Mouse (Mus musculus): ENCODE measurements around the gene A2ml1. TPM values are rescaled to one million over a fixed set of nuclear protein-coding genes. Genes with fewer than 3 reads are reported as not detected.
"Not testable (repeated sequence)": the region's sequence is repeated elsewhere in the genome, so short reads cannot be mapped to it uniquely, and the experiment has no call there.

A2ml1 gene
- total RNA-seq (2018; cell fraction: chromatin; rRNA removed), result not detected
- not detected for total RNA-seq (2018; cell fraction: cytosol; rRNA removed)
- total RNA-seq (2018; cell fraction: nucleus; rRNA removed), result not detected
- not detected in 3 replicates for polyA plus RNA-seq (2018)

DNA sequence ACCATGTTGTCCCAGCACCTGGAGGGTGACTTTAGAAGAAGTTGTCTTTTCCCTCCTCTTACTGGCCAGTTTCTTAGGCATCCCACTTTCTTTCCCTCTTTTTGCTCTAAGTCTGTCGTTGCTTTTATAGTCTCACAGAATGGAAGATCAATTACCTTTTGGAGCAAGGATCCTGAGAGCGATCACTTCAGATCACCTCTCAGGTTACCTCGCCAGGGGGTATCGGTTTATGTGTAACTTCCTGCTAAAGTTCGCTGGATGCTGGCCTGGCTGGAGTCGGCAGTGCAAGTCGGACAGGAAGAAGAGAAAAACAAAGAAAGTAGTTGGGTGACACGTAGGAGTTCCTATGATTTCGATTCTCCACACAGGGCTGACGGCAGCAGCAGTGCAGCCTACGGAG, at the start of gene A2ml1:
Gene A2ml1, minus strand, starts transcription at position 101 of the 400 bp plus-strand sequence.
- Histone ChIP-seq H3K27ac (no peak within 1 kb of the TSS), H3K4me3 (ENCODE audit: inconsistent target) (no peak within 1 kb of the TSS), H3K79me2 (ENCODE audit: inconsistent target) (no peaks in the 10 kb centered on the region), H3K36me3 (ENCODE audit: inconsistent target) (no peaks in the 10 kb centered on the region)
- WGBS (ENCODE audit: missing documents), result 70% methylated on average over 11 of the region's 11 CpGs

DNA sequence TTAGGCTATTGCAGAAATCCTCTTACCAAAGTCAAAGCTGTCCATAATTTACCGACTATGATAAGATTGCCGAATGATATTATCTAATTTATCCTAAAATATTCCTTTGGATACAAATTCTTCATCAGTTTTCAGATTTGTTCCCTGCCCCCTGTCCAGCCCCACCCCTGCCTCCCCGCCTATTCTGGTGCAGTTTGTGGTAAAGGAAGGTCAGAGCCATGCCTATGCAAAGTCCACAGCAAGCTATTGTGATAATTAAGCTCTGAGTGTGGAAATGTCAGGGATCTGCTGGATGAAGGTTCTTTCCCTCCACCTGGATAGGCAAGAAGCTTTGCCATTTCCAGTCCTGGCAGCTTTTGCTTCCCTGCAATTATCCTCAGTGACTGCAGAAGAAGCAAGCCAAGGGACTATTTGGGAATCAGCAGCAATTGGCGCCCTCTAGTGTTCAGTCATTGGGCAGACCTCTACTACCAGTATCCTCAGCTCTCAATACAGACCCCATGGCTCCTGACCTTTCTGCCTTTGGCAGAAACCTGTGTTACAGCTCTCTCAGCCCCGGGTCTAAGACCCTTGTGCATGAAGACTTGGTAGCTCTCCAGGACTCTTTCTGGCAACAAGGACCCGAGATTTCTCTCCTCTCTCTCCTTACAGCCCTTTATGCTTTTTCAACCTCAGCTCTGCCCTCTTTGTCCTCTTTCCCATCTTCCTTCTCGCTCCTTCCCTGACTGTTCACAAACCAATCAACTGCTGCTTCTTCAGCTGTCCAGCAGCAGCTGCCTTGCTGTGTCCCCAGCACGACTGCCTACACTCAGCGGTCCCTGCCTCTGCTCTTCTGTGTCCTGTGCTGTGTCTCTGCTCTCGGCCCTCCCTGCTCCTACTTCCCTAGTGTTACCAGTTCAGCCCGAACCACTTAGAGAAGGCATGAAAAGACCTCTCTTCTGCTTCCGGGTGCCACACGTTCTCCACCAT, 48.6 kb upstream of the A2ml1 start:
- not testable (repeated sequence) for H3K36me3 ChIP-seq (ENCODE audit: inconsistent target); H3K79me2 ChIP-seq (ENCODE audit: inconsistent target); H3K4me3 ChIP-seq (ENCODE audit: inconsistent target); H3K27ac ChIP-seq
- 50% methylated on average over 9 of the region's 13 CpGs for WGBS (ENCODE audit: missing documents)

DNA sequence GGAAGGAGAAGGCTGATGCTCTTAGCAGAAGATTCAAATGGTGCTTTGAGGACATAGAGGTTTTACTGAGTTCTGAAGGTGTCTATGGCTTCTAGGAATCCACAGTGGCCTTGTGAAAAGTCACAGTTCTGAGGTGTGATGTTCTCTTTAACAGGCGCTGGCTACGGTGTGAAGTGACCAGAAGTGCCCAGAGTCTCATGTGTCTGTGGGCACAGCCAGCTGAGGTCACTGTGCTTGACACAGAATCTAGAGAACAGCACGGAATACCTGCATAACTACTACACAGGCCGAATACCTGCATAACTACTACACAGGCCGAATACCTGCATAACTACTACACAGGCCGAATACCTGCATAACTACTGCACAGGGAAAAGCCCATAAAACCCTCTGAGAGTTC, 43.8 kb upstream of the A2ml1 start:
- not testable (repeated sequence) for H3K4me3 ChIP-seq (ENCODE audit: inconsistent target); H3K79me2 ChIP-seq (ENCODE audit: inconsistent target); H3K36me3 ChIP-seq (ENCODE audit: inconsistent target); H3K27ac ChIP-seq
- 97% methylated on average over 6 of the region's 6 CpGs for WGBS (ENCODE audit: missing documents)

DNA sequence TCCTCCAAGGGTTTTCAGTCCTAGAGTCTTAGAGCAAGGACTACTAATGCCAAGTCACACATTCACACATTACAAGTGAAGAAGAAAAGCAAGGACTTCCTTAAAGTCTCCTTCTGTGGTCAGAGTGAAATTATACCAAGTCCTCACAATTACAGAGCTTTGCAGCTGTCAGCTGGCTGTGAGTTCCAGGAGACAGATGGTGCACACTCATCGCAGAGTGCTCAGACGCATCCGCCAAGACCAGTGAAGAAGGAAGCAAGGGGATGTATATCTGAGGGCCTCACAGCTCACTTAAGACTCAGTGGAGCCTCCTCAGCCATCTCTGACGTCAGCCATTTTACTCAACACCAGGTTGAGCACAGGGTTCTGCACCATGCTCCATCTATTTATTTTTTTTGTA, 43.0 kb upstream of the A2ml1 start:
- Histone ChIP-seq H3K27ac (no peak overlapping the region), H3K79me2 (ENCODE audit: inconsistent target) (no peaks in the 10 kb centered on the region), H3K4me3 (ENCODE audit: inconsistent target) (no peak overlapping the region), H3K36me3 (ENCODE audit: inconsistent target) (no peaks in the 10 kb centered on the region)
- WGBS (ENCODE audit: missing documents), result 32% methylated on average over 4 of the region's 4 CpGs

DNA sequence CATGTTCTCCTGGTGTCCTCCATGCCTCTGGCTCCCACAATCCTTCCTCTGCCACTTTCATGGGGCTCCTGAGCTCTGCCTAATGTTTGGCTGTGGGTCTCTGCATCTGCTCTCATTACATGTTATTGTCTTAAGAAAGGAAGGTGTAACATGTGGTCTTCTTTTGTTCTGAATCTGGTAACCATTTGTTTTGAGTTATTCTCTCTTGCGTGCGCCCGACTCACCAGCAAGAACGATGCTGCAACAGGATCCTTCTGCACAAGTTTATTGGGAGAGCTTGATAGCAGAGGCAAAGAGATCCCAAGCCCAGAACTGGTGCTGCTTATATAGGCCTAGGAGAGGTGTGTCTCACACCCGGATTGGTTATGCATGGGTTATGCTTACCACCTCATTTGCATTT, 42.0 kb upstream of the A2ml1 start, which contains the start of gene Klrb1a:
Gene Klrb1a, minus strand, starts transcription at position 101 of the 400 bp plus-strand sequence.
- H3K36me3 ChIP-seq (ENCODE audit: inconsistent target); H3K27ac ChIP-seq; H3K79me2 ChIP-seq (ENCODE audit: inconsistent target); H3K4me3 ChIP-seq (ENCODE audit: inconsistent target): not testable (repeated sequence)
- 92% methylated on average over 5 of the region's 5 CpGs for WGBS (ENCODE audit: missing documents)

DNA sequence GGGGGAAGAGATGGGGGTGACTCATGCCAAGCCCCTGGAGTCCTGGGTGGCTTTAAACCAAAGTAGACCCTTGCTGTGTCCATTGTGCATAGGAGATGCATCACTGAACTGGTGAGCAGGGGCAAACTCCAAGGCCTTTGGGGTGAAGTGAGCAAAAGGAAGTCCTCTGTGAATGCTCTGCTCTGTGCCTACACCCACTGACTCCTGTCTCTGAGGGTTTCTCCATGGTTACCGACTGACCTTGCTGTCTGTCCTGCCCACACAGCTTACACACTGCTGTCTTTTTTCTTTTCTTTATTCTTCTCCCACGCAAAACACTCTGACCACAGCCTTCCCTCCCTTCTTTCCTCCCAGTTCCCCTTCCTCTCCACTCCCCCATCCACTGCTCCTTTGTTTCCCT, 41.3 kb upstream of the A2ml1 start:
- Histone ChIP-seq H3K4me3 (ENCODE audit: inconsistent target) (no peak overlapping the region), H3K36me3 (ENCODE audit: inconsistent target) (no peaks in the 10 kb centered on the region), H3K27ac (no peak overlapping the region), H3K79me2 (ENCODE audit: inconsistent target) (no peaks in the 10 kb centered on the region)
- 36% methylated on average over 2 of the region's 2 CpGs for WGBS (ENCODE audit: missing documents)

DNA sequence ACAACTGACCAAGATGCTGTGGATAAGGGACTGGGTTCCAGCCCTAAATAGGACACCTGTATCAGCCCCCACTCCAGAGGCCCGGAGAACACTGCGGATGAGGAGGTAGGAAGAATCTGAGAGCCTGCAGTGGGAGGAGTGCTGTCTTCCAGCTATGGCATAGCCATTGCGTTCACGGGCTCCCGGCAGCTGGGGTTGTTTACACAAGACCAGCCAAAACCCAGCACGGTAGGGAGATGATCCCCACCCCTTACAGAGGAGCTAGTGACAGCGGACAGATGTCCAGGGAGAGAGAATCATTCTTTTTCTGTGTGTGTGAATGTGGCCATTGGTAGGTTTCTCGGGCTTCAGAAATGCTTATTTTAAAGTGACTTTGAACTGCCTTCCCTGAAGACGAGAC, 24.9 kb upstream of the A2ml1 start:
- 86% methylated on average over 9 of the region's 9 CpGs for WGBS (ENCODE audit: missing documents)
- no peaks in the 10 kb centered on the region for H3K36me3 ChIP-seq (ENCODE audit: inconsistent target)
- no peak overlapping the region for H3K27ac ChIP-seq
- no peak overlapping the region for H3K4me3 ChIP-seq (ENCODE audit: inconsistent target)
- H3K79me2 ChIP-seq (ENCODE audit: inconsistent target), result no peaks in the 10 kb centered on the region

DNA sequence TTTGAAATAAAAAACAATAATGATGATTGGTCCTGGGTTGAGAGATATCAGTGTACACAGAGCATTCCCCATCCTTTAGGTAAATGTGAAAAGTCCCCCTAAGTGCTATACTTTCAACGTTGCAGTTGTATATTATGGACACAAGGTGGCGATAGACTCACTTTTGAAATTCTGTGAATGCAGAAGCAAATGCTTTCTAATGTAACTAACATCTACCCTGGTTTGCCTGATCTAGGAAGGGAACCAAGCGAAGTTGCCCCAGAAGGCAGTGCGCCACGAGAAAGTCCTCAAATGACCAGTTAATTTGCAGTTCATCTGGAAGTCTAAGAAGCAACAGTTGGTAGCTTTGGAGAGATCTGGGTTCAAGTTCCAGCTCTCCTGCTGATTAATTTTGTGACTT, 23.1 kb upstream of the A2ml1 start:
- Histone ChIP-seq H3K79me2 (ENCODE audit: inconsistent target) (no peaks in the 10 kb centered on the region), H3K4me3 (ENCODE audit: inconsistent target) (no peak overlapping the region), H3K36me3 (ENCODE audit: inconsistent target) (no peaks in the 10 kb centered on the region), H3K27ac (no peak overlapping the region)
- WGBS (ENCODE audit: missing documents), result 7% methylated on average over 5 of the region's 5 CpGs

DNA sequence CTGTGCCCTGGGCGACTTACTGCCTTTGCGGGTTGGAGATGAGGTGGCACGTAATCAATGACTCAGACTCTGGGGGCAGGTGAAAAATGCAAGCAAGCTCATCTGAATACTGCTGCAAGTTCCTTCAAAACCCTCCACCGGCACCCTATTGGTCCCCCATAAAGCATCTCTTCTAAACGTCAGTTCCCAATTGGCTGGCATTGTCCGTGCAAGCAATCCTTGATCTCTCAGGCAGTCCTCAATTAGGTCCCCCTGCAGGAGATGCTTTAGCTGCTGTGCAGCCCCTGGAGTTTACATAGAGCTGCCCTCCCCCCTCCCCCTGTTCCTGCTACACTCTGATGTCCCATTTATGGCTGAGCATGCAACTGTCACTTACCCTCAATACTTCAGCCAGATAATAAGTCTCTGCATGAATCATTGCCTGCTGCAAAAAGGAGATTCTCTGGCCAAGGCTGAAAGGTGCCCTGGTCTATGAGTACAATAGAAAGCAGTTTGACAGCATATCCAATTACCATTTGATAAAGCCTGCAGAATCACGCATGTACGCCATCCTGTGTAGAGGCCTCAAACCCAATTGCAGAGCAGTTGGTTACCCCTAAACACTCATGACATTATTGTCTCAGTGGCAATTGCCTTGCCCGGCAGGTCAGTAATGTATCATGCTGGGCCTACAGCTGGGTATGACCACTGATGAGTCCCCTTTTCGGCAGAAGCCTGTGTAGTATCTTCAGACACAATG, 21.2 kb upstream of the A2ml1 start:
- 85% methylated on average over 10 of the region's 10 CpGs for WGBS (ENCODE audit: missing documents)
- Histone ChIP-seq H3K4me3 (ENCODE audit: inconsistent target) (no peak overlapping the region), H3K36me3 (ENCODE audit: inconsistent target) (no peaks in the 10 kb centered on the region), H3K79me2 (ENCODE audit: inconsistent target) (no peaks in the 10 kb centered on the region), H3K27ac (no peak overlapping the region)

DNA sequence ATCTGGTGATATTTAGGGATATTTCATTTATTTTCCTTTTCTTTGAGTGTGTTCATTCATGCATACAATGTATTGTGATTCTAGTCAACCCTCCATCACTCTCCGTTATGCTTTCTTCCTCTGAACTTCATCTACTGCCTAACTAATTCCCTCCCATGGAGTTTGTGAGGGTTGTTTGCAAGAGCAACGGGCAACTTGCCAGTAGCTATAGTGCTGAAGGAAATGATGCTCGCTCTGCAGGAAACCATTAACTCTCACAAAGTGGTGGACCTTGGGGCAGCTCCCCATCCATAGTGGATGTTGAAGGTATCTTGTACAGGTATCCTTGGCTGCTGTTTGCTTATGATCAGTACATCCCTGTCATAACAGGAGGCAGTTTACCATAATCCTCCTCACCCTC, 20.6 kb upstream of the A2ml1 start:
- WGBS (ENCODE audit: missing documents), result 26% methylated on average over 3 of the region's 3 CpGs

DNA sequence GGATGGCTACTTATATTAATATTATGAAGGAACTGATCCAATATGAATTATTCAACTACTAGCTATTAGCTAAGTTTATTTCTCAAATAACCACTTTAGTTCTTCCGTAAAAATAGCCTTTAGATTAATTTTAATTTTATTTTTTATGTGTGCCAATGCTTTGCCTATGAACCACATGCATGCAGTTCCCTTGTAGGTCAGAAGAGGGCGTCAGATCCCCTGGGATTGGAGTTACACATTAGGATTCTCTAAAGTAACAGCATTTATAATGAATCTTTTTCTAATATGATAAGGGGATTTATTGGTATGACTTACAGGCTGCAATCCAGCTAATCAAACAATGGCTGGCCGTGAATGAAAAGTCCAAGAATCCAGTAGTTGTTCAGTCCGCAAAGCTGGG, 18.1 kb upstream of the A2ml1 start:
- H3K36me3 ChIP-seq (ENCODE audit: inconsistent target), result no peaks in the 10 kb centered on the region
- no peak overlapping the region for H3K4me3 ChIP-seq (ENCODE audit: inconsistent target)
- 85% methylated on average over 4 of the region's 4 CpGs for WGBS (ENCODE audit: missing documents)
- H3K79me2 ChIP-seq (ENCODE audit: inconsistent target), result no peaks in the 10 kb centered on the region
- no peak overlapping the region for H3K27ac ChIP-seq

More for the DNA sequence above, 20.6 kb upstream of the A2ml1 start:
- no peaks in the 10 kb centered on the region for H3K36me3 ChIP-seq (ENCODE audit: inconsistent target)
- H3K4me3 ChIP-seq (ENCODE audit: inconsistent target), result no peak overlapping the region
- no peaks in the 10 kb centered on the region for H3K79me2 ChIP-seq (ENCODE audit: inconsistent target)
- no peak overlapping the region for H3K27ac ChIP-seq

DNA sequence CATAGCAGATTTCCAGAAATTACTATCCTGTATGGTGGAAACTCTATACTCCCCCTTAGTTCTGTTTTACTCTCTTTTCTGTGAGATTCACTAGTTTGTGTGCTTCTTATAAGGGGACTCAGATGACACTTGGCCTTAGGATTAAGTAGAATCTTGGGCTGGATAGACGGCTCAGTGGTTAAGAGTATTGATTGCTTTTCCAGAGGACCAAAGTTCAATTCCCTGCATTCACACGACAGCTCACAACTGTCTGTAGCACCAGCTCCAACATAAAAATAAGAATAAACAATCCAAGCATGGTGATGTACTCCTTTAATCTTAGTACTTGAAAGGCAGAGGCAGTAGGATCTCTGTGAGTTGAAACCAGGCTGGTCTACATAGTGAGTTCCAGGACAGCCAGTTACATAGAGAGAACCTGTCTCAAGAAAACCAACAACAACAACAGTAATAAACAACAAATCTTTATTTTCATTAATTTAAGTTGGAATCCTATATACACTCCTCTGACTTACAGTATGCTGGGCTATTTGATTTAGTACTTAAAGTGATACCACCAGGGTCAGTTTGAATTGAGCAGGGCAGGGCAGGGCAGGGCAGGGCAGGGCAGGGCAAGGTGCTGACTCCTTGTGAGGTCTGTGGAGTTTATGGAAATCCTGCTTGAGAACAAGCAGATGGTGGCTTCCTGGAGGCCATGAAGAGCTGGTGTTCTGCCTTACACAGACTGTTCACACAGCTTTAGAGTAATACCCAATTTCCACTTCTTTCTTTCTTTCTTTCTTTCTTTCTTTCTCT, 17.0 kb upstream of the A2ml1 start:
- 85% methylated on average over 2 of the region's 2 CpGs for WGBS (ENCODE audit: missing documents)

DNA sequence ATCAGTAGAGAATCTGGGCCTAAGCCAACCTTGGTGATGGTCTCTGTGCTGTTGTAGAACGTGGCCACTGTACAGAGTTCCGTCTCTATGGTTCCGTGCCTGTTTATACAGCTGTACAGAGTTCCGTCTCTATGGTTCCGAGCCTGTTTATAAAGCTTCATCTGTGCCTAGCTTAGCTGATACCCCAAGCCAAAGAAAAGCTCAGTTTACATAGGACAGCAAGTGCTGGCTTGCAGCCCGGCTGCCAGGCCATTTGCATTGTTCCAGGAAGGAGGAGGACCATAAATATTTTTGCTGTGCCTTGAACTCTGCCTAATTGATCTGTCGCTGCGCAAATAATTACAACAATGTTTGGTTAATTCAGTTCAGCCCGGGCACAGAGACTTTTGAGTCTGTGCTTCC, 15.7 kb upstream of the A2ml1 start:
- Histone ChIP-seq H3K27ac (no peak overlapping the region), H3K4me3 (ENCODE audit: inconsistent target) (no peak overlapping the region), H3K36me3 (ENCODE audit: inconsistent target) (no peaks in the 10 kb centered on the region), H3K79me2 (ENCODE audit: inconsistent target) (no peaks in the 10 kb centered on the region)
- 69% methylated on average over 9 of the region's 9 CpGs for WGBS (ENCODE audit: missing documents)

More for the DNA sequence above, 17.0 kb upstream of the A2ml1 start:
- Histone ChIP-seq H3K36me3 (ENCODE audit: inconsistent target) (no peaks in the 10 kb centered on the region), H3K79me2 (ENCODE audit: inconsistent target) (no peaks in the 10 kb centered on the region), H3K27ac (no peak overlapping the region), H3K4me3 (ENCODE audit: inconsistent target) (no peak overlapping the region)

DNA sequence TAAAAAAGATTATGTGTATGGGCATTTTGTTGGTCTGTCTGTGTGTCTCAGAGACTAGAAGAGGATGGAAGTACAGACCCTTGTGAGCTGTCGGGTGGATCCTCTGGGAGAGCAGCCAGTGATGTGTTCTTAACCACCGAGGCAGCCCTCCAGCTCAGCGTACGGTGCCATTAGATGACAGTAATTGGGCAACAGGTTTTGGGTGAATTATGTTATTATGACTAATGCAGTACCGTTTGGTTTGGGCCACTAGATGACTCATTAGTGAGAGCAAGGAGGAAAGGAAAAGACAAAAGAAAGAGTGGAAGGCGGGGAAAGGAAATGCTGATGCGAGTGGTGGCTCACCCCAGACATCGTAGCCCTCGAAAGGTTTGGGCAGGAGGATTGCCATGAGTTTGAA, 13.2 kb upstream of the A2ml1 start:
- no peak overlapping the region for H3K27ac ChIP-seq
- no peaks in the 10 kb centered on the region for H3K79me2 ChIP-seq (ENCODE audit: inconsistent target)
- 72% methylated on average over 9 of the region's 9 CpGs for WGBS (ENCODE audit: missing documents)
- H3K36me3 ChIP-seq (ENCODE audit: inconsistent target), result no peaks in the 10 kb centered on the region
- H3K4me3 ChIP-seq (ENCODE audit: inconsistent target), result no peak overlapping the region
